Mouse (Mus musculus) ES-E14 (cell line): ENCODE results near the gene Reep3. TPM values are rescaled to one million over a fixed set of nuclear protein-coding genes. Genes with fewer than 3 reads are reported as not detected.

ENCODE experiments used
- DNase-seq: peaks from one replicate; pipeline ENCODE4 v3.0.0-alpha.2; 2013; ENCODE audit warnings: low read depth, low spot score
- H3K27ac ChIP-seq: 2 replicates; pipeline ENCODE4 v1.5.1; 2012; ENCODE audit warnings: low read depth, mild to moderate bottlenecking, low read length, moderate library complexity, mixed read lengths; ENCODE audit not compliant: poor library complexity, insufficient read depth, severe bottlenecking
- H3K36me3 ChIP-seq: 2 replicates; pipeline ENCODE4 v1.6.1; 2012; ENCODE audit warnings: mild to moderate bottlenecking, low read length, moderate library complexity, mixed read lengths; ENCODE audit not compliant: control insufficient read depth, poor library complexity, insufficient read depth, severe bottlenecking
- H3K4me1 ChIP-seq, 2 experiments: fragments of 150-350 bp in 1 of 2; sonication (generic) in 1 of 2; 2 replicates each; pipeline ENCODE4 v1.6.1; 2012; ENCODE audit warnings: low read length in 2 of 2, mild to moderate bottlenecking in 1 of 2, mixed read lengths in 1 of 2; ENCODE audit not compliant: control insufficient read depth in 2 of 2, insufficient read depth in 2 of 2, poor library complexity in 1 of 2
- H3K4me3 ChIP-seq, 2 experiments: fragments of 150-350 bp in 1 of 2; sonication (generic) in 1 of 2; 2 replicates each; pipeline ENCODE4 v1.5.1; 2012; ENCODE audit warnings: low read length in 2 of 2, low read depth in 1 of 2, mild to moderate bottlenecking in 1 of 2, mixed read lengths in 1 of 2; ENCODE audit not compliant: insufficient read depth in 1 of 2, poor library complexity in 1 of 2, severe bottlenecking in 1 of 2
- H3K9ac ChIP-seq: 2 replicates; pipeline ENCODE4 v1.6.1; 2012; ENCODE audit warnings: low read depth, mild to moderate bottlenecking, low read length, mixed read lengths; ENCODE audit not compliant: poor library complexity, insufficient read depth, severe bottlenecking
- H3K9me3 ChIP-seq: fragments of 150-350 bp; sonication (generic); 2 replicates; pipeline ENCODE4 v1.6.1; 2012; ENCODE audit warnings: low read depth, mild to moderate bottlenecking, low read length; ENCODE audit not compliant: control insufficient read depth, insufficient read depth
- CHD2 ChIP-seq: IDR thresholded peaks from 2 replicates; pipeline ENCODE4 v1.6.1; 2014; ENCODE audit warnings: mild to moderate bottlenecking, low read depth, low read length, inconsistent platforms
- HCFC1 ChIP-seq: IDR thresholded peaks from 2 replicates; pipeline ENCODE4 v1.6.1; 2012; ENCODE audit warnings: low read length, inconsistent platforms, borderline replicate concordance; ENCODE audit not compliant: insufficient read depth
- MAFK ChIP-seq: IDR thresholded peaks from 2 replicates; pipeline ENCODE4 v1.6.1; 2014; ENCODE audit warnings: mild to moderate bottlenecking, low read depth, low read length, inconsistent platforms; ENCODE audit not compliant: insufficient read depth
- ZC3H11A ChIP-seq: IDR thresholded peaks from 2 replicates; pipeline ENCODE4 v1.6.1; 2012; ENCODE audit warnings: low read depth, mild to moderate bottlenecking, inconsistent platforms, low read length, borderline replicate concordance
- ZNF384 ChIP-seq: IDR thresholded peaks from 2 replicates; pipeline ENCODE4 v1.6.1; 2012; ENCODE audit warnings: low read depth, low read length, inconsistent platforms
- in situ Hi-C, 2 experiments: fragments of 600-800 bp; cut with MboI; formaldehyde crosslinking; loops; one replicate each; pipeline ENCODE4 v1.15.1; 2025; ENCODE audit warnings: low sequenced_read_pairs in 2 of 2, inconsistent platforms in 1 of 2; ENCODE audit not compliant: unreplicated experiment in 2 of 2
- total RNA-seq: library from RNA; depleted of rRNA; stranded (reverse); fragments of 300-350 nt; gene quantifications from 2 replicates; pipeline ENCODE4 v1.2.3, GENCODE M21; 2012

Gene Reep3
- total RNA-seq, 1 experiment: 18.2 TPM

GRCm38 (mm10) chr10:67098408-67099050, 1.8 kb upstream of the Reep3 start:
- Histone ChIP-seq H3K9ac (peak overlapping the region; percentile 76), H3K27ac (peak overlapping the region; percentile 99; the same call in 1 of the 2 replicates)

GRCm38 (mm10) chr10:67097437-67098150, 849 bp upstream of the Reep3 start:
- Histone ChIP-seq H3K9me3 (no peaks in the 10 kb centered on the region), H3K4me1 (peaks cover 11 to 17% of the 10 kb centered on the region in 2 experiments), H3K27ac (peak overlapping the region; percentile 99), H3K4me3 (peak overlapping the region; percentile 88 to 95), H3K9ac (peak overlapping the region; percentile 98), H3K36me3 (peaks cover 8% of the 10 kb centered on the region; the same call in 1 of the 2 replicates)
- no peak for DNase-seq
- TF ChIP-seq MAFK: no peak
- 0 out of 2 replicates have a peak, but pooled peaks have one; percentile 39 for TF ChIP-seq ZNF384
- in situ Hi-C loops: loop anchor here (25.0 kb wide), 1 partner anchor 185 kb away; no protein-coding TSS in a partner anchor

More at GRCm38 (mm10) chr10:67098408-67099050, 1.8 kb upstream of the Reep3 start:
- H3K36me3 ChIP-seq: peaks cover 11% of the 10 kb centered on the region; the same call in 1 of the 2 replicates
- in situ Hi-C loops: loop anchor here (25.0 kb wide), 1 partner anchor 186 kb away; no protein-coding TSS in a partner anchor
- no peak for TF ChIP-seq ZC3H11A
- peak; percentile 65 for TF ChIP-seq MAFK
- TF ChIP-seq ZNF384: no peak
- no peak for TF ChIP-seq HCFC1
- no peak for TF ChIP-seq CHD2
- no peak for DNase-seq
- H3K4me3 ChIP-seq: peak overlapping the region; percentile 88 to 95
- H3K4me1 ChIP-seq: peaks cover 17 to 20% of the 10 kb centered on the region in 2 experiments
- no peaks in the 10 kb centered on the region for H3K9me3 ChIP-seq

GRCm38 (mm10) chr10:67095798-67096620, 736 bp downstream of the Reep3 start, which contains the start of gene Jmjd1c:
Gene Jmjd1c (plus strand): TSS chr10:67096125.
- H3K36me3 ChIP-seq: peaks cover 2% of the 10 kb centered on the region; the same call in 1 of the 2 replicates
- H3K4me1 ChIP-seq: peaks cover 3 to 9% of the 10 kb centered on the region in 2 experiments
- in situ Hi-C loops: loop anchor here (25.0 kb wide), 1 partner anchor 184 kb away; no protein-coding TSS in a partner anchor
- H3K27ac ChIP-seq: peak within 1 kb of the TSS; percentile 99
- peak within 1 kb of the TSS; percentile 98 for H3K9ac ChIP-seq
- no peak for TF ChIP-seq CHD2
- TF ChIP-seq HCFC1: no peak
- no peak for TF ChIP-seq ZC3H11A
- DNase-seq: no peak
- H3K9me3 ChIP-seq: no peaks in the 10 kb centered on the region
- H3K4me3 ChIP-seq: peak within 1 kb of the TSS; percentile 88 to 95

GRCm38 (mm10) chr10:67094922-67095321, 1.8 kb downstream of the Reep3 start:
- DNase-seq: no peak
- H3K36me3 ChIP-seq: peaks cover 2% of the 10 kb centered on the region; the same call in 1 of the 2 replicates
- H3K27ac ChIP-seq: no peak overlapping the region
- H3K9ac ChIP-seq: no peak overlapping the region
- no peak overlapping the region for H3K4me3 ChIP-seq
- in situ Hi-C loops: loop anchor here (25.0 kb wide), 1 partner anchor 183 kb away; no protein-coding TSS in a partner anchor
- no peak for TF ChIP-seq ZC3H11A
- no peaks in the 10 kb centered on the region for H3K9me3 ChIP-seq
- H3K4me1 ChIP-seq: peaks cover 3 to 9% of the 10 kb centered on the region in 2 experiments
